Mouse (Mus musculus): Measurements from ENCODE around the gene Fam13a. TPM values are rescaled to one million over a fixed set of nuclear protein-coding genes. Genes with fewer than 3 reads are reported as not detected.

Fam13a gene
- total RNA-seq (2017): 0.37 TPM in 1 of 2 replicates, not detected in the other

DNA sequence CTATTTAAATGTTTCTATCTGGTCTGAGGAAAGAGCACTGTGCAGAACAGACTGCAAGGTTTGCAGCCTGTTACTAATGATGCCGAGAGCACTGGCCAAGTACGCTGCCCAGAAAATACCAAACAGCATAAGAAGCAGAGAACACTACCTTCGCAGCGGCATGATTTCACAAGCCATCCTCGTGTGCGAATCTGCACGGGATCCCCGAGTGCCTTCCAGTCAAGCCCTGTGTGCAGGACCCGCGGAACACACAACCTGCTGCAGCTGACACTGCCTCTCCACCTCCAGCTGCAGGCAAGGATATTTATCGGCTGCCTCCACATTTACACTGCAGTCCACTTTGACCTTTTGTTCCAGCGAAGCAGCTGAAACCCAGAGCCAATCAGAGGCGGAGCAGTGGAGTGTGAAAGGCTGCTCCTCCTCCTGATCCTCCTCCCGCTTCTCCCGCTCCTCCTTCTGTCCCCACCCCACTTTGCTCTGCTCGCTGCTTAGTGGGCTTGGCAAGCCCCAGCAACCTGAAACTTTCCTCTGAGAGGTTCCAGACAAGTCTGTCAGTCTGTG lies at the start of gene Fam13a:
TSS of gene Fam13a (minus strand) at position 386 of the 561 bp plus-strand sequence.
- ATAC-seq (ENCODE audit: extremely low read depth, insufficient number of reproducible peaks, low FRiP score, poor library complexity, severe bottlenecking): 0 out of 2 replicates have a peak, but pooled peaks have one; percentile 19

DNA sequence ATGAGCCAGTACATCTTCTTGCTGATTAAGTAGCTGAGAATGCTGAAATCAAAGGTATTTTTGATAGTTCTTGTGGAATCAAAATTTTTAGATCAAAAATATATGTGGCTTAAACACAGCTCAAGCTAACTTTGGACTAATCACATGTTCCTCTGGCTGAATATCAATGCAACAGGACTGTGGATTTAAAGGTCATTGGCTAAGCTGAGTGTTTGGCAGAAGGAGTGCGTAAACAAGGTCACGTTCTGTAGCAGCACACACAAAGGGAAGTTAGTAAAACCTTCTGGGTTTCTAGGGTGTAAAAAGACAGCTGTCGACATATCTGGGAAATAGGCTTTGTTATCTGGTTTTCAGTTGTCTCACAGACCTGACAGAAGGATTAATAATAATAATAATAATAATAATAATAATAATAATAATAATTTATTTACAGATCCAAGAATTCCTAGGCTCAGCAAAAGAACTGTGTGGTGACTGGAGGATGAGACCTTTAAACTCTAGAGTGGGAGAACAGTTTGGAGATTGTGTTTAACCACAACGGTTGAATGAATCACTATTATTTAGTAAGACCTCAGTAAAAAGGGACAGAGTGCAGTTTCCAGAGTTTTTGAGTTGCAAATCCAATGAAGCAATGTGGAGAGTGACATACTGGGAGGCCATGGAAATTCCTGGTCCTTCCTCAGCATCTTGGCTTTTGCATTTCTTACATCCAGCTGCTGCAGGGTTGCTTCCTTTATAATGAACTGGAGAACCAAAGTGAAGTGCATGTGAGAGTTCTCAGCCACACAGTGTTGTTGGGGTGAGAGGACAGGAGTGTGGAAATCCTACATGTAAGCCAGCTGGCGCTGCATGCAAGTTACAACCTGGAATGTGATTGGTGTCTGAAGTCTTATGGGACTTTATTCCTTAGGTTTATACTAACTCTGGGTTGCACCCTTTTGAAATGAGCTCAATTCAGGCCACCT lies 48.0 kb upstream of the Fam13a start:
- no peak for ATAC-seq (ENCODE audit: extremely low read depth, insufficient number of reproducible peaks, low FRiP score, poor library complexity, severe bottlenecking)

DNA sequence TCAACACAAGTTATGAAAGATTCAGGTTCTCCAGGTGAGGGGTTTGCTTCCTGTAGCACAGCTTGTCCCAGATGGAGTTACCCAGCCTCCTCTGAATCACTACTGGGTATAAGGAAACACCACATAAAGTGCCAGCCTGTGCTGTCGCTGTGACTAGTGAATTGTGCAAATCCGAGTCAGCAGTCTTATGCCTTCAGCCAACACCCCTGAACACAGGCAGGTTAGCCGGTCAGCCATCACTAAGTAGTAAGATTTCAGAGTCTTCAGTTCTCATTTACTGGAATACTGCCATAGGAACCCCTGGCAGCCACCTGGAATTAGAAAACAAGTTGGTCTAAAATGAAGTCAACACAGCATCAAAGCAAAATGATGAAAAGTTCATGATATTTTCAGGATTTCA lies 47.3 kb upstream of the Fam13a start:
- no peak for ATAC-seq (ENCODE audit: extremely low read depth, insufficient number of reproducible peaks, low FRiP score, poor library complexity, severe bottlenecking)

DNA sequence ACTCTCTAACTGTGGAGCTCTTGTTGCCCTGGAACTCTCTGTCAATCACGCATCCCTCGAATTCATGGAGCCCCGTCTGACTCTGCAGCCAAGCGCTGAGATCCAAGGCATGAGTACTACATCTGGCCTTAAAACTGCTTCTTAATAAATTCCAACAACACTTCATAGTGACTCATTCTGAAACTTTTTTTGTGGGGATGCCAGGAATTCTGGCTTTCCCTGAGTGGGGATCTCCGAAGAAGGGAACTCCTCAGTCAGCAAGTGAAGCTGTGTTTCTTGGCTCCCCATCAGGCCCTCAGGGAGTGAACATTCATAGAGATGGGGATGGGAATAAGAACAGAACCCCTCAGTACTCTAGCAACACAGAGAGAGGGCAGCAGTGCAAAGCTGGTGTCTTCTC lies 43.8 kb upstream of the Fam13a start:
- no peak for ATAC-seq (ENCODE audit: extremely low read depth, insufficient number of reproducible peaks, low FRiP score, poor library complexity, severe bottlenecking)

DNA sequence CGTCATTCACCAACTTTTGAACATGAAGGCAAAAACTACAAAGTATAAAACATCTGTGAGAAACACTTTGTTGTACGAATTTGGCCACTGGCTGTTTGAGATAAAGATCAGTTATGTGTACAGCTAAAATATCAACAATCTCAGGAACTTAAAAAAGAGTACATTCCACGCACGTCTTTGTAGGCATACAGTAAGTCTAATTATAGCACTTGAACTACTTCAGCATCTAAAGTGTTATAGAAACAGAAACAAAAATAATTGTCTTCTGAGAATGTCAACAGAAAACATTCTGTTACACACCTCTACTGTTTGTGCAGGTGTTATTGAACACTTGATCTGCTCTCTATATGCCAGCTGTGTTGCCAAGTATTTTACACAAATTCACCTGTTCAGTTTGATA lies 40.1 kb upstream of the Fam13a start:
- ATAC-seq (ENCODE audit: extremely low read depth, insufficient number of reproducible peaks, low FRiP score, poor library complexity, severe bottlenecking): no peak

DNA sequence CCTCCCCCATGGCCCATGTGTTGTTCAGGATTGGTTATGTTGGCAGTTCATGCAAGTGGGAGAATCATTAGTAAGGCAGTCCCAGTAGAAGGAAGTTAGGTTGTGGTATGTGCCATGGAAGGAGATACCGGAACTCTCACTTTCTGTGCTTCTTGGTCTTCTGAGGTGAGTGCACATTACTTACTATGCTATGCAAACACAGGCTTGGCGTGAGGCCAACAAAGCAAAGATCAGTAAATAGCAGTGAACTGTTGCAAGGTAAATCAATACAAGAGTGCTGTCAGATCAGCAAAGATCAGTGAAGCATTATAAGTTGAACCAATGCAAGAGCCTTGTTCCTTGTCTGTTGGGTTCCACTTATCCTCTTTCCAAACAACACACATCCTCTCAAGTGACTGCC lies 28.9 kb upstream of the Fam13a start:
- ATAC-seq (ENCODE audit: extremely low read depth, insufficient number of reproducible peaks, low FRiP score, poor library complexity, severe bottlenecking): no peak

DNA sequence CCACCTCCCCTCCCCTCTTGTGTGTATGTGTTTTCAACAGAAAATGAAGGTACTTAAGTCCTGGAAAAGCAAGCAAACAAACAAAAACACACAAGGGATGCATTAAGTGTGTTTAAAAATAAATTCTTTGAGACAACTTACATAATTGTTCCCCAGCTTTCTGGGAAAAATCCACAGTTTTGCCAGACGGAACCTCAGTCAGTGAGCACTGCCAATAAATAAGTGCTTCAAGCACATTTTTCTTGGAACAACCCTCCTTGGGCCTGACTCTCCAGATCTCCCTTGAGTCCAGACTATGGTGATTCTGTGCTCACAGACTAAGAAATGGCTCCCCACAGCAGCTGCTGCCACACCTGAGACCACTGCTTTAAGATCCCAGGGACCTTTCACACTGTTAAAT lies 15.4 kb upstream of the Fam13a start:
- no peak for ATAC-seq (ENCODE audit: extremely low read depth, insufficient number of reproducible peaks, low FRiP score, poor library complexity, severe bottlenecking)

DNA sequence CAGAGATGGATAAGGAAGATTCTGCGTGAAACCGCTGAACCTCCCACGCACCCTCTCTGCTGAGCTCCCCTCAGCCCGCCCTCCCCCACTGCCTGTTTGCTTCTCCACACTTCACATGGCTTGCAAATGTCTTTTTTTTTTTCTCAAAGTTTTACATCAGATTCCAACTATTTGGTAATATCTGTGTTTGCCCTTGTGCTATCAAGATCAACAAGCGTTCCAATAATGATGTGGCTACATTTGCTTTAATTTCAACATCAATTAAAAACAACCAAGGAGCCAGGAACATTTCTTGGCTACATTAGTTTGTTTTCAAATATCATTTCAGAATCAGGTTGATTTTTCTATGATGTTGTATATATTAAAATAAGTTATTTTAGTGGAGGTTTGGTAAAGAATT lies 8.4 kb upstream of the Fam13a start:
- ATAC-seq (ENCODE audit: extremely low read depth, insufficient number of reproducible peaks, low FRiP score, poor library complexity, severe bottlenecking): no peak

DNA sequence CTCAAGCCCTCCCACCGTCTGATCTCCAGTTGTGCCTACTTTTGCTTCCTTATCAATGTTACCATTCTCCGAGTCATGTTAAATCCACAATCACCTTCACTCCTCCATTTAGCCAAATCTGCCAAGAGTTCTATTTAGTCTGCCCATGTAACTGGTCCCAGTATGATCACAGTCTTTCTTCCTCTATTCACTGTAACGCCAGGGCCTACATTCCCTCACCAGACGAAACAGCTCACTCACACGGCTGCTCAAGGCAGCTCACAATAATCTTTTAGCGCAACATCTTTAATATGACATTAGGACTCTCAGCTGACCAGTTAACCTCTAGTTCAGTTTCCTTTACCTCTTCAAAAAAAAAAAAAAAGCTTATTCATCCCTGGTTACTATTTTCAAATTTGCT lies 7.2 kb upstream of the Fam13a start:
- ATAC-seq (ENCODE audit: extremely low read depth, insufficient number of reproducible peaks, low FRiP score, poor library complexity, severe bottlenecking): no peak

DNA sequence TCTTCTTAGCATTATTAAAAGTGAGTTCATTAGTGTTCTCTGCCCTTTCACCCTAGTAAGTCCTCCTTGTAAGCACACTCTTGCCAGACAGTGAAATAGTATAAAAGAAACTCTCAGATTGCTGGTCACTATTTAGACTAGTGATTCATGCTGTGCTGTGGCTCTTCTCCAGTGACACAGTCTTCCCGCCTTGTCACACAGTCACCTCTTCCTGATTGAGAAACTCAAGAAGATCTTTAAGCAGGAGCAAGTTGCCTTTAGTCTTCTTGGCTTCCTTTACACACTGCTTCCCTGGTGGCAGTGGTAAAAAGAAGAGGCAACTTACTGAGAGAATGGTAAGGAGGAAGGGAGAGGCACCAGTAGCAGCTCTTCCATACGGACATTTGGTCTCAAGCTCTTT lies 6.3 kb upstream of the Fam13a start:
- ATAC-seq (ENCODE audit: extremely low read depth, insufficient number of reproducible peaks, low FRiP score, poor library complexity, severe bottlenecking): no peak

DNA sequence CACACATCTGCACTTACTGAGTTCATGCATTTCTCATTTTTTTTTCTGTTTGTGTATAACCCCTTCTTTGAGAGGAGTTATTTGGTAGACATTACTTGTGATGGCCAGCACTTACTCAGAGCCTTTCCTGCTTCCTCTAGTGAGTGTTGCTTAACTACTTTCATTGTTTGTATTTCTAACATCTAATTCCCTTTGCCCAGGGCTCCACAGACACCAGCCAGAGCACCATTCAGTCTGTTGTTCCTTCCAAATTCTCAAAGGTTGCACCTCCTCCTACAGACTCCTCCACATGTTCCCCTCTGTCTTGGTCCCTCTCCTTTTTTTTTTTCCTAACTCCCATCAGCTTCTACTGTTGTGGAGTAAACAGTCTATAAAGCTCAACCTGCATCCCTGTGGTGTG lies 5.7 kb upstream of the Fam13a start:
- no peak for ATAC-seq (ENCODE audit: extremely low read depth, insufficient number of reproducible peaks, low FRiP score, poor library complexity, severe bottlenecking)

DNA sequence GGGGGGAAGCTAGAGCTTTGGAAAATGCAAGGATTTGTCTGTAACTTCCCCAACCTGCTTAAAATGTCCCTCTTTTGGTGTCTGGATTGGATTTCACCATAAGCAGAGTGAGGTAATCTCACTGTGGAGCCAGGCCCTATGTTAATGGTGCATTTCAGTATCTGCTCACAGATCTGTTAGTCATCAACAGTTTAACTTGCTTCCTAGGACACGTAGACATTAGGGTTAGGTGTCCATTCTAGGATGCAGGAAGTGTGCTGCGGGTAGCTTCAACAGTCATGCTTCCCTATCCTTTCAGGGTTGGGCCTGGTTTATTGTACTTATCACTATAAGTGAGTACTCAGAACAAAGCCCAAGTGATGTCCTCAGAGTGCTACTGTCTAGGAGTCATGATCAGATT lies 4.5 kb upstream of the Fam13a start:
- ATAC-seq (ENCODE audit: extremely low read depth, insufficient number of reproducible peaks, low FRiP score, poor library complexity, severe bottlenecking): no peak

DNA sequence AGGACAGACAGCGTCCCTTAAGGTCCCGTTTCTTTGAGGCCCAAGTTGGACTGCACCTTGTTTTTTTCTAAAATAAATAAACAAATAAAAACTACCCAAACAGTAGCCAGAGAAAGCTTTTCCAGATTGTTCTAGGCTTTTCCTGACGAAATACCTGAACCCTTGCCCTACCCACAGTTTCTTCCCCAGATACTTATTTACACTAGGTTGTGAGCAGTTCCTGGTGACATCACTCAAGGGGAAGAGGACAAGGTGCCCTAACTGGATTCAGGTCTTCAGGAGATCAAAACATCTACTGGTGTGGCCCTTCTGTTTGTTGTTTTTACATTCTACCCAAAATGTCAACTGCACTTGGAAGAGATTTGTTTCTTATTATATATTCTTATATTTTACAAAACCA lies 457 bp upstream of the Fam13a start:
- ATAC-seq (ENCODE audit: extremely low read depth, insufficient number of reproducible peaks, low FRiP score, poor library complexity, severe bottlenecking): no peak

DNA sequence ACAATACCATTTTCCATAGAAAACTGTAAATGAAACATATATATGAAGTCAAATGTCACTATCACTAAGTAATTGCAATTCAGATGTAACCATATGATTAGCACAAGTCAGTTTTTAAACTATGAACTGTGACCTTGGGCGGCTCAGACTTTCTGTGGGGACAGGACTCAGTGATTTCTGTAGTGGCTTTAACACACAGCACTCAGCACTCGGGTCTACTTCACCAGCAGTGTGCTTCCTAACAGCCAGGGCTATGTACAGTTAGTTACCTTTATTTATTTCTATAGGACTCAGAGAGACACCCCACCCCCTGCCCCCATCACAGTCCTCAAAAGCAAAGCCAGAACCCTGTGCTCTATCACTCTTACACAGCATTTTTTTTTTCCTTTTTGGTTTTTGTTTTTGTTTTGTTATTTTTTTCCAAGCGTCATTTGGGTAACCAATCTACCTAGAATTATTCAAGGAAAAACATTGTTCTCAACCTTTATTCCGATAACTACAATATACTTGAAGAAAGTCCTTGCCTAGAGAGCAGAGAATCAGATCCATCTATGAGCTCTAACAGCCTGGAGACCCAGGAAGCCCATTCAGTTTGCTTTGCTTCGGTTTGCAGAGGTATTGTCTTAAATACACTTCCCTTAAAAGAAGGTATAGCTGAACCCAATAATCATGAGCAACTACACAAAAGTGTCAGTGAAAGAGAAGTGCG lies 740 bp downstream of the Fam13a start:
- ATAC-seq (ENCODE audit: extremely low read depth, insufficient number of reproducible peaks, low FRiP score, poor library complexity, severe bottlenecking): no peak

DNA sequence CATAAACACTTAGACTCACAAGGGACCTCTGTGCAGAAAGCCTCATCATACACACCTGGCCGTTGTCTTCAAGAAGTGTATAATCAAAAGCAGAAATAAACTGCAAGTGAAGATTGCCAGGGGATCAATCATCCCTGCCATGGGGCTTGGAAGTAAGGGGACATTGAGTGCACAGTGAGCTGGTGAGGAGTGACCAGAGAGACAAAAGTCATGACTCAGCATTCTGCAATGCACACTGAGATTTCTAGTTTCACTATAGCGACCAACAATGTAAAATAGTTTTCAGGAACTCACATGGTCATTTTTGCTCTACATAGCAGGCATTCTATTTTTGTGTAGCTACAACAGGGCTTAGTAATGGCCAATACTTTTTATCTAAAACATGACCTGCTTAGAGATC lies 1.7 kb downstream of the Fam13a start:
- ATAC-seq (ENCODE audit: extremely low read depth, insufficient number of reproducible peaks, low FRiP score, poor library complexity, severe bottlenecking): no peak

DNA sequence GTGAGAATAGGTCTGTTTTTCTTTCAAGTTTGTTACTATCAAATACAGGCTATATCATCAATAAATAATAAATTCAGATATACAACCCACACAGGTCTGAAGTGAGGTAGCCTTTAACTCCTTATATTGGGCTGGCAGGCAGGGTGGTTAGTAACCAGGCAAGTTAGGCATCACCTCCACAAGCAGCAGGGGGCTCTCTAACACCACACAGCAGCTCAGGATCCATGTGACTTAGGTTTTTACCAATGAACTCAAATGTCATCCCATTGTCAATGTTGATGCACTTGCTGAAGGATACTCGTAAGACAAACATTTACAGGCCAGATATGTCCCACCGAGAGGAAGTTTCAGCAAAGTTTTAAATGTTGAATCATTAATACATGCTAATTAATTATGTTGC lies 4.0 kb downstream of the Fam13a start:
- no peak for ATAC-seq (ENCODE audit: extremely low read depth, insufficient number of reproducible peaks, low FRiP score, poor library complexity, severe bottlenecking)

DNA sequence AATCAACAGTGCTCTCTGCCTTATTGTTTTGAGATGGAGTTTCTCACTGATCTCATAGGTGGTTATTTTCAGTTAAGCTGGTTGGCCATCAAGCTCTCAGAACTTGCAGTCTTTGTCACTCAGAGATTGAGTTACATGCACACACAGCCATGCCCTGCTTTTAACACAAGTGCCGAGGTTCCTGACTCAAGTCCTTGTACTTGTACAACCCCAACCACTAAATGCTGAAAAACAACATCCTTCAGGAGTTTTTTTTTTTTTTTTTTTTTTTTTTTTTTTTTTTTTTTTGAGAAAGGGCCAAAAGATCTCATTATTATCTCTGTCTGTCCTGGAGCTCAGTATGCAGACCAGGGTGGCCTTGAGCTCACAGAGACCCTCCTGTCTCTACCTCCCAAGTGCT lies 4.5 kb downstream of the Fam13a start:
- ATAC-seq (ENCODE audit: extremely low read depth, insufficient number of reproducible peaks, low FRiP score, poor library complexity, severe bottlenecking): no peak

DNA sequence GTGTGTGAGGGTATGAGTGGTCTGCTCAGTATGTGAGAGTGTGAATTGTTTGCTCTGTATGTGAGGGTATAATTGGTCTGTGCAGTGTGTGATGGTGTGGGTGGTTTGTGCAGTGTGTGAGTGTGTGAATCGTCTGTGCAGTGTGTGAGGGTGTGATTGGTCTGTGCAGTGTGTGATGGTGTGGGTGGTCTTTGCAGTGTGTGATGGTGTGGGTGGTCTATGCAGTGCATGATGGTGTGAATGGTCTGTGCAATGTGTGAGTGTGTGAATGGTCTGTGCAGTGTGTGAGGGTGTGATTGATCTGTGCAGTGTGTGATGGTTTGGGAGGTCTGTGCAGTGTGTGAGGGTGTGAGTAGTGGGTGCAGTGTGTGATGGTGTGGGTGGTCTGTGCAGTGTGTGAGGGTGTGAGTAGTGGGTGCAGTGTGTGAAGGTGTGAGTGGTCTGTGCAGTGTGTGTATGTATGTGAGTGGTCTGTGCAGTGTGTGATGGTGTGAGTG lies 8.0 kb downstream of the Fam13a start:
- no peak for ATAC-seq (ENCODE audit: extremely low read depth, insufficient number of reproducible peaks, low FRiP score, poor library complexity, severe bottlenecking)

DNA sequence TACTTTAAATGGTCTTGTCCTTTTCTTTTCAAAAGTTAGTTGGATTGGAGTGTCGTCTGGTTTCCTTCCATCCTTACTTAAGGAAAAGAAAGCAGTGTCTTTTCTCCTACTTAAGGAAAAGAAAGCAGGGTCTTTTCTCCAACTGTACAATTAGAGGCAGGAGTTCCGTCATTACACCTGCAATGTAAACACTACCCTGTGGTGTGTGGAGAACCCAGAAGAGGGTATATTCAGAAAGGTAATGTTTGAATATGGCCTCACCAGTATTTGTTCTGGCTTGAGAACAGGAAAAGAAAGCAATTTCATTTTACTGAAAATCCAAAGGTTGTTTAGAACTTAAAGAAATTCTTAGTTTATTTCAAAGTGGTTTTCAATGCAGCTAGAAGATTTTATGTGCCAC lies 9.6 kb downstream of the Fam13a start:
- ATAC-seq (ENCODE audit: extremely low read depth, insufficient number of reproducible peaks, low FRiP score, poor library complexity, severe bottlenecking): no peak
